Mouse (Mus musculus) C2C12 (cell line): ENCODE data around the gene Lenep. TPM values are rescaled to one million over a fixed set of nuclear protein-coding genes. Genes with fewer than 3 reads are reported as not detected.

ENCODE experiments used
- H3K27me3 ChIP-seq: one replicate; pipeline ENCODE4 v1.6.1; 2011; ENCODE audit not compliant: control insufficient read depth, insufficient read depth, insufficient read length
- H3K36me3 ChIP-seq: one replicate; pipeline ENCODE4 v1.6.1; 2011; ENCODE audit not compliant: control insufficient read depth, insufficient read depth
- H3K4me3 ChIP-seq: one replicate; pipeline ENCODE4 v1.5.1; 2011; ENCODE audit warnings: mild to moderate bottlenecking, control low read depth; ENCODE audit not compliant: poor library complexity, insufficient read depth, severe bottlenecking
- H3K79me2 ChIP-seq: one replicate; pipeline ENCODE4 v1.6.1; 2011; ENCODE audit not compliant: control insufficient read depth, insufficient read depth
- H3K79me3 ChIP-seq: one replicate; pipeline ENCODE4 v1.6.1; 2011; ENCODE audit warnings: low read depth, control low read depth
- H3ac ChIP-seq: one replicate; pipeline ENCODE3; 2011; ENCODE audit warnings: low read depth; ENCODE audit not compliant: control insufficient read depth, insufficient read length
- CEBPB ChIP-seq: IDR thresholded peaks from one replicate; pipeline ENCODE4 v1.6.1; 2011; ENCODE audit warnings: low read depth, mild to moderate bottlenecking, control low read depth, moderate library complexity
- CTCF ChIP-seq: IDR thresholded peaks from one replicate; pipeline ENCODE4 v1.5.1; 2011; ENCODE audit not compliant: control insufficient read depth, insufficient read depth, insufficient read length
- FOSL1 ChIP-seq: IDR thresholded peaks from one replicate; pipeline ENCODE4 v1.8.0; 2011; ENCODE audit warnings: mild to moderate bottlenecking, low read length; ENCODE audit not compliant: poor library complexity, insufficient read depth, severe bottlenecking
- MAX ChIP-seq: IDR thresholded peaks from one replicate; pipeline ENCODE4 v1.6.1; 2011; ENCODE audit warnings: mild to moderate bottlenecking, control low read depth
- MYOD1 ChIP-seq: IDR thresholded peaks from one replicate; pipeline ENCODE4 v1.6.1; 2011; ENCODE audit warnings: low read depth; ENCODE audit not compliant: control insufficient read depth, insufficient read length
- MYOG ChIP-seq: IDR thresholded peaks from one replicate; pipeline ENCODE4 v1.6.1; 2011; ENCODE audit not compliant: control insufficient read depth, insufficient read length; ENCODE audit errors: extremely low read depth
- USF1 ChIP-seq: IDR thresholded peaks from one replicate; pipeline ENCODE4 v1.6.1; 2011; ENCODE audit warnings: low read depth, mild to moderate bottlenecking, control low read depth, moderate library complexity
- polyA plus RNA-seq: library from polyadenylated mRNA; unstranded; fragments of >200 nt; fragmentation: generic; extraction: Trizol; gene quantifications from one replicate; pipeline ENCODE4 v1.2.1, GENCODE M21; 2012; ENCODE audit warnings: missing spikeins

Gene Lenep
- polyA plus RNA-seq, 1 experiment, result not detected

GRCm38 (mm10) chr3:89382950-89383349 lies 19.6 kb downstream of the Lenep start:
- peaks cover 30% of the 10 kb centered on the region for H3K79me2 ChIP-seq
- H3K79me3 ChIP-seq, result peaks cover 2% of the 10 kb centered on the region
- no peak for TF ChIP-seq CTCF
- no peak for TF ChIP-seq MAX
- no peak for TF ChIP-seq USF1
- no peak for TF ChIP-seq CEBPB
- TF ChIP-seq FOSL1, result no peak
- H3K36me3 ChIP-seq, result peaks cover 15% of the 10 kb centered on the region
- H3ac ChIP-seq, result no peak overlapping the region
- H3K27me3 ChIP-seq, result no peaks in the 10 kb centered on the region
- no peak overlapping the region for H3K4me3 ChIP-seq

- Histone ChIP-seq H3K27me3 (no peaks in the 10 kb centered on the region), H3K36me3 (peaks cover 15% of the 10 kb centered on the region), H3K79me2 (peaks cover 24% of the 10 kb centered on the region), H3ac (no peak overlapping the region), H3K4me3 (no peak overlapping the region), H3K79me3 (peaks cover 2% of the 10 kb centered on the region)
- no peak for TF ChIP-seq MYOG
- TF ChIP-seq USF1, result no peak
- TF ChIP-seq MYOD1, result no peak
- TF ChIP-seq MAX, result no peak
- no peak for TF ChIP-seq CTCF
- TF ChIP-seq FOSL1, result no peak
- no peak for TF ChIP-seq CEBPB
Observed at GRCm38 (mm10) chr3:89382033-89382882, 20.3 kb downstream of the Lenep start.

- peaks cover 2% of the 10 kb centered on the region for H3K79me3 ChIP-seq
- H3K79me2 ChIP-seq, result peaks cover 20% of the 10 kb centered on the region
- H3ac ChIP-seq, result no peak overlapping the region
- TF ChIP-seq CEBPB, result no peak
- TF ChIP-seq CTCF, result no peak
- TF ChIP-seq FOSL1, result no peak
- TF ChIP-seq MYOG, result no peak
- H3K27me3 ChIP-seq, result no peaks in the 10 kb centered on the region
- H3K36me3 ChIP-seq, result peaks cover 15% of the 10 kb centered on the region
- no peak overlapping the region for H3K4me3 ChIP-seq
Observed at GRCm38 (mm10) chr3:89381233-89381632, 21.4 kb downstream of the Lenep start.

GRCm38 (mm10) chr3:89380711-89381110 lies 21.9 kb downstream of the Lenep start:
- Histone ChIP-seq H3K27me3 (no peaks in the 10 kb centered on the region), H3K79me3 (peaks cover 2% of the 10 kb centered on the region), H3K4me3 (no peak overlapping the region), H3ac (no peak overlapping the region), H3K36me3 (peaks cover 15% of the 10 kb centered on the region), H3K79me2 (peaks cover 20% of the 10 kb centered on the region)
- TF ChIP-seq FOSL1 (no peak), MYOD1 (no peak), USF1 (no peak), CEBPB (no peak)

- H3K79me3 ChIP-seq, result peaks cover 2% of the 10 kb centered on the region
- H3K79me2 ChIP-seq, result peaks cover 20% of the 10 kb centered on the region
- H3ac ChIP-seq, result no peak overlapping the region
- no peak for TF ChIP-seq CTCF
- no peak for TF ChIP-seq USF1
- TF ChIP-seq FOSL1, result no peak
- no peak for TF ChIP-seq MAX
- TF ChIP-seq CEBPB, result no peak
- no peak for TF ChIP-seq MYOG
- no peak for TF ChIP-seq MYOD1
- H3K4me3 ChIP-seq, result no peak overlapping the region
- H3K27me3 ChIP-seq, result no peaks in the 10 kb centered on the region
- peaks cover 15% of the 10 kb centered on the region for H3K36me3 ChIP-seq
Observed at GRCm38 (mm10) chr3:89380291-89380690, 22.3 kb downstream of the Lenep start.

GRCm38 (mm10) chr3:89379388-89380131 lies 23.0 kb downstream of the Lenep start:
- Histone ChIP-seq H3K79me3 (peaks cover 2% of the 10 kb centered on the region), H3K36me3 (peaks cover 15% of the 10 kb centered on the region), H3K4me3 (no peak overlapping the region), H3K79me2 (peaks cover 18% of the 10 kb centered on the region), H3ac (no peak overlapping the region), H3K27me3 (no peaks in the 10 kb centered on the region)
- no peak for TF ChIP-seq FOSL1
- no peak for TF ChIP-seq MYOG
- TF ChIP-seq CEBPB, result no peak
